Mouse (Mus musculus) adrenal gland, postnatal 14 days (tissue): ENCODE measurements around the gene Myh7. TPM values are rescaled to one million over a fixed set of nuclear protein-coding genes. Genes with fewer than 3 reads are reported as not detected.

Source experiments
- DNase-seq: peaks from one replicate; pipeline ENCODE4 v3.0.0; 2021; ENCODE audit warnings: mixed read lengths
- total RNA-seq: library from RNA; stranded (reverse); gene quantifications from 2 replicates; pipeline ENCODE4 v1.2.3, GENCODE M21; 2021

Gene Myh7
- total RNA-seq, 1 experiment from 2014 or later = 0.11 TPM

- no peak for DNase-seq
These were observed 51.9 kb downstream of the Myh7 start for GRCm38 (mm10) chr14:54942479-54942878.

DNA sequence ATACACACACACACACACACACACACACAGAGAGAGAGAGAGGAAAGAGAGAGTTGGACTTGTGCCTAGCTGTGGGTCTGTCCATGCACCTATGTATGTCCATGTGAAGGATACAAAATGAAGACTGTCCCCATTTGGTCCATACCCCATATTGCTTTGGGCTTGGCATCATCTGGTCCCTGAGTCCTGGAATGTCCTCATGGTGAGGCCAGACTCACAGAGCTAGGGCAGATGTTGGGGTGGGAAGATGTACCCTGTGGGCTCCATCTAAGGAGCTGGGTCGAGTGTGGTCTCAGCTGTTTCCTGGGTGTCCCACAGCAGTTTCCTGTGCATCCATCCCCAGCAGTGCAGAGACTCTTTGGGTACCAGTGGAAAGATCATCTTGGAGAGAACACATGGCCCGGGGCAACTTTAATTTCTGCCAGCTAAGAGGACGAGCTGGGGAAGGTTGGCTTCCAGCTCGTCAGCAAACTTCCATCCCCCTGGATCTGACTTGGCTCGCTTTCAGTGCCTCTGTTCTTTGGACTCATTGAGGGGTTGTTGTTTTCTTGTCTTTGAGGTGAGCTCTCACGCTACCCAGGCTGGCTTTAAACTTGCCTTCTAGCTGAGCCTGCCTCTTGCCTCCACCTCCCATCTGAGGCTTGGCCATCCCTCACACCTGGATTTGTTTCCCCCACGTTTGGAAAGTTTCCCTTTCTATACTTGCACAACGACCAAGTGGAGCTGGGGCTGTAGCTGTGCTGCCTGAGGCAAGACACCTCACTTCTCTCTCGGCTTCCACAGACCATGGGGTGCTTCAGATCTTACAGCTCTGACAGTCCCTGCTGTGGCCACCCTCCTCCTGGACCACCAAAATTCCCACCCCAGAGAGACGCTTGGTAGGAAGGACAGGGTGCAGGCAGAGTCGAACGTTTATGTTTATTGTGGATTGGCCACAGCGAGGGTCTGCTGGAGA is 53.1 kb downstream of the Myh7 start:
- DNase-seq = no peak

- no peak for DNase-seq
These were observed 54.3 kb downstream of the Myh7 start for GRCm38 (mm10) chr14:54940176-54940530.

- DNase-seq = peak; percentile 83
These were observed 54.8 kb downstream of the Myh7 start for GRCm38 (mm10) chr14:54939434-54940175.

DNA sequence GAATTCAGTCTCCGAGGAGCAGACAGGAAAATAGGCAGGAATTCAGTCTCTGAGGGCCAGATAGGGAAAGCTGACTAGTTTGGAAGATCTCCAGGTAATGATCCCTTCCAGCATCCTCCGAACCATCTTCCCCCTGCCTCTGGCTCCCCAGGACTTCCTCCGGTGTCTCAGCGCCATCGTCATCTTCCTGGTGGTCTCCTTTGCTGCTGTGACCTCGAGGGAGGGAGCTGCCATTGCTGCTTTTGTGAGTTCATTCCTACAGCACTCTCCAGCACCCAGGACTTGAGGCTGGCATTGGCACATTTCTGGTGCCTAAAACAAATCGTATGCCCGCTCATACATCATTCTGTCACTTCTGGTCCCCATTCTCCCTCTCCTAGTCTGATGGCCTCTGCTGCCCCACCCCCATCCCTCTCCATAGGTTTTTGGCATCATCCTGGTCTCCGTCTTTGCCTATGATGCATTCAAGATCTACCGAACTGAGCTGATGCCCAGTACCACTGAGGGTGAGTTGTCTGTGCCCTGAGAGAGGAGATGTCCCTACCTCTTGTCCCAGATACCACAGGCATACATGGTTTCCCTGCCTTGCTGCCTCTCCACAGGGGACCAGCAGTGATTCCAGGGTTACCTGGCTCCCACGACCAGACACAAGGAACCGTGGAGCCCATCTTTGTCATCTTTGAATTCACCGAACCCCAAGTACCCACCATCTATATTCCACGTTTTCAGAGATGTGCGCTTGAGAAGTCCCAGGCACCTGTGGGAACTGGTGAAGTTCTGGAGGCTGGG is 55.8 kb downstream of the Myh7 start:
- no peak for DNase-seq

GRCm38 (mm10) chr14:54937361-54938182 is 56.9 kb downstream of the Myh7 start:
- DNase-seq = no peak

- no peak for DNase-seq
These were observed 57.6 kb downstream of the Myh7 start for GRCm38 (mm10) chr14:54936831-54937160.

GRCm38 (mm10) chr14:54935904-54936830 is 58.3 kb downstream of the Myh7 start, which contains the start of gene Cmtm5:
TSS of gene Cmtm5 (plus strand) at chr14:54936261.
- DNase-seq = no peak

DNA sequence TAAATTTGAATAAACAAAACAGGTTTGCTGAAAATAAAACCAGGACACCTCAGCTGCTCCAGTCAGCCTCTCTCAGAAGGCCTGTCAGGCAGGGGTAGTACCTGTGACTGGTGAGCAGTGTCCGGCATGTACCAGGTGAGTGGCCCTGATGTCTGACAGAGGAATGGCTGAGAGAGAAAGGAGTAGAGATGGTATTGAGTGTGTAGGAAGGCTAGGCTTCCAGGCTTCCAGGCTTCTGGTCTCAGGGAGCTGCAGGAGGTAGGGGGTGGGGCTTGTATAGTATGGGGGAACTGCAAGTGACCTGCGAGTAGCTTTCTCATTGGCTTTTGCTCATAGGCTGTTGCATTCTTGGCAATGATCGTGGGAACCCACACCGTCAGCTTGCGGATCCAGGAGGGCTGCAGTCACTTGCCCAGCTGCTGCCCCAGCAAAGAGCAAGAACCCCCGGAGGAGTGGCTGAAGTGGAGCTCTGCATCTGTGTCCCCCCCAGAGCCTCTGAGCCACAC is 61.7 kb downstream of the Myh7 start, which contains the start of gene Il25:
TSS of gene Il25 (plus strand) at position 51 of the 506 bp plus-strand sequence.
- DNase-seq = no peak

- DNase-seq = no peak
These were observed 64.0 kb downstream of the Myh7 start for GRCm38 (mm10) chr14:54930431-54930830.

GRCm38 (mm10) chr14:54929801-54930200 is 64.6 kb downstream of the Myh7 start:
- no peak for DNase-seq

DNA sequence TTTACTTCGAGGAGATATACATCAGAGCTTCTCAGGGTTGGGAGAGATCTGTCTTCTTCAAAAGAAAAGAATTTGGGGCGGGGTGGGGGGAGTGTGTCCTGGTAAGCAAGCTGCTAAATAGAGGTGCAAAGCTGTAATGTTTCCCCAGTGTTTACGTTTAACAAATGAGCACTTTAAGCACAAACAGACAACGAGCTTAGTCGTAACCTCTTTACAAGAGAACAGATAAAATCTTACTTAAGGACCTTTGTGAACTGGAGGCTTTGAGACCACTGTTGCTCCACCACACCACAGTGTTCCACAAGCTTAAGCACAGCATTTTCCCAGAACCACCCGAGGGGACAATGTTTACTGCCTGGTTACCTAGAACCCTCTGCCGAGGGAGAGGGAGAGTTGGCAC is 67.1 kb downstream of the Myh7 start:
- no peak for DNase-seq

DNA sequence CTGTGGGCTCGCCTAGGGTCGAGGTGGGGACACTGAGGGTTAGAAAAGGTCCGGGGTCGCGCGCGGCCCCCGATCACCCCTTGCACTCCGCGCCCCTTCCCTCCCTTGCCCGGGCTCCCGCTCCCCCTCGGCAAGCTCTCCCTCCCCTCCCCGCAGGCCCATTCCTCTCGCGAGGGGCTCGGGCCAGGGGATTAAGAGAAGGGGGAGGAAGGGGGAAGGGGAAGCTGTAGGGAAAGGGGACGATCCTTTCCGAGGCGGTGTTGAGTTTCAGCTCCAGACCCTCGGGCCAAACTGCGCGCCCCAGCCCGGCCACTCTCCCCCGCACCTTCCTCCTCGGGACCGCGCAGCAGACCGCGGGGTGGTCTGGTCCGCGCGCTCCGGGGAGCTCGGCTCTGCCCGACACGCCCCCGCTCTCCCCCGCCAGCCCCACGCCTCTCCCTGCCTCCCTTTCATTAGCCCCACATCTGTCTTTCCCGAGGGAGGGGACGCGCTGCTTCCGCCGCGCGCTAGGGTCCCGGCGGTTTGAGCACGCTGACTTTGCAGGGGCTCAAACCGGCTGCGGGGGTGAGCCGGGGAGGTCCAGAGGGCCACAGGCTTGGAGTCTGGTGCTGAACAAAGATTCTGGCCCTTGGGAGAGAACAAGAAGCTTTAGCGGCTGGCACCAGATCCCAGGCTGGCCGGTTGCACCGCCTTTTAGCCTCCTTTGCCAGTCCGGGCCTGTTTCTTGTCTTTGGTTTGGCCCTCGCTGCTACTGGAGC is 67.8 kb downstream of the Myh7 start:
- DNase-seq = peak; percentile 59

GRCm38 (mm10) chr14:54925349-54926342 is 68.8 kb downstream of the Myh7 start, which contains the start of gene Efs:
TSS of gene Efs (minus strand) at chr14:54926126.
- peak; percentile 76 for DNase-seq

DNA sequence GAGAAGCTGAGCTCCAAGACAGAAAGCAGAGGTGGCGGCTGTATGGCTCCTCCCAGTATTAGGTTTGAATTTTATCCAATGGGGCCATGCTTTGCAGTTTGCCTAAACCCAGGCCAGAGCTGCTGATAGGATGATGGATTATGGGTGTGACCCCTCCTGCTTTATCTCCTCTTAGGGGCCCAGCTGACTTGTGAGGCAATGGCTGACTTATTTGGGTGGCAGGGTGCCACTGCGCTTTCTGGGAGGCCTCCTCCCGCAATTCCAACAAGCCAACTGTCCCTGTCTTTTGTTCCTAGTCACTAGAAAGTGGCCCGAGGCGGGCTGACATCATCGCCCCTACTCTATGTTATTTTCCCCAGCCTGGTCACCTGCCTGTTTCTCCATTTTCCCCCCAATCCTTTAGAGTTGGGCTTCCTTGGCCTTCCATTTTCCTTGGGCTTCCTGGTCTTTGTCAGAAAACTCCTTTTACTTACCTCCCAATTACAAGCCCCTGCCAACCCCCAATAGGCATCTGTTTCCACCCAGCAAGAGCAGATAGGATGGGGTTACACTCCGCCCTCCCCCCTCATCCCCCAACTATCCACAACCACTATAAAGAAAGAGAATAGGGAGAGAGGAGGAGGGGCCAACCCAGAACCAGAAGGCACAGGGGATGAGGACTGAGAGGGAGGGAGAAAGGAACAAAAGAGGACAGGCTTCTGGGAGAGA is 69.6 kb downstream of the Myh7 start:
- peak; percentile 58 for DNase-seq
